Mouse (Mus musculus) yolk sac, embryonic 10.5 days (tissue): ENCODE measurements around the gene Dpep3.
A peak's percentile ranks its signal among the peaks of the same experiment; 100 is the strongest.
"Not testable (repeated sequence)": the region's sequence is repeated elsewhere in the genome, so short reads cannot be mapped to it uniquely, and the experiment has no call there.

ENCODE experiments used
- DNase-seq: peaks from one replicate; pipeline ENCODE4 v3.0.0-alpha.2; 2017; ENCODE audit warnings: low spot score

Gene Dpep3

GRCm38 (mm10) chr8:105979325-105979724 lies at the start of gene Dpep3:
Gene Dpep3, minus strand, starts transcription at chr8:105979429.
- no peak for DNase-seq

DNA sequence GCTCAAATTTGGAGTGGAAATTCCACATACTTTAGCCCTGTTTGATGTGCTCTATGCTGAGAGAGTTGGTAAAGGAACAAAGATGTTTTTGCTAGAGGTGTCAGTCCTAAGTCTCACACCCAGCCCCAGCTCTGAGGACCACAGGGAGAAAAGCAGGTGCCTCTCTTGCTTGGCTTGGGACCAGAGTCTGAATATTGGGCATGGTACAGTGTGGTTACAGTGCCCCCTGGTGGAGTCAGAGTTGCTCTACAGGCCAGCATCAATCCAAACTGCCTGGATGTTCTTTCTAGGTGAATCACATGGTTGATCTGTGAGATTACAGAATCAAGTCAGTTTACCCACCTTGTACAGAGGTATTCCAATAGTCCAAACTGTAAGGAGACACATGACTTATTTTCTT lies 43.3 kb upstream of the Dpep3 start:
- DNase-seq = peak; percentile 51

GRCm38 (mm10) chr8:106018039-106018438 lies 38.8 kb upstream of the Dpep3 start:
- no peak for DNase-seq

GRCm38 (mm10) chr8:106017130-106017529 lies 37.9 kb upstream of the Dpep3 start:
- DNase-seq = no peak

GRCm38 (mm10) chr8:106016284-106016683 lies 37.1 kb upstream of the Dpep3 start:
- DNase-seq = no peak

GRCm38 (mm10) chr8:106012203-106012602 lies 33.0 kb upstream of the Dpep3 start:
- not testable (repeated sequence) for DNase-seq

DNA sequence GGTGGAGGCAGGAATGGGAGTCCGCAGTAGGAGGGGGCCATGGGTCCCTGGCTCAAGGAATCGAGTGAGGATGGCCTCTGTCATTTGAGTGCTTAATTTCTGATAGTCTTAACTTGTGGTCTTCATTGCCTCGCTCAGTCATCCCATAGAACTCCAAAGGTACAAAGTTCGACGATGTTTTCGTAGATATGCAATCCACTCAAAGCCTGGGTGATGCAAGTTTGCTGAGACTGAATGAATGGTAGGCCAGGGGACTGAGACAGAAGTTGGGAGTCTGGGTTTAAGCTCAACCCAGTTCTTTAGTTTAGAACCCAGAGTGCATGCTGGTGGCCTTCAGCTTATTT lies 32.4 kb upstream of the Dpep3 start, which contains the start of gene Ddx28:
Gene Ddx28 (minus strand): TSS at position 240 of the 344 bp plus-strand sequence.
- no peak for DNase-seq

DNA sequence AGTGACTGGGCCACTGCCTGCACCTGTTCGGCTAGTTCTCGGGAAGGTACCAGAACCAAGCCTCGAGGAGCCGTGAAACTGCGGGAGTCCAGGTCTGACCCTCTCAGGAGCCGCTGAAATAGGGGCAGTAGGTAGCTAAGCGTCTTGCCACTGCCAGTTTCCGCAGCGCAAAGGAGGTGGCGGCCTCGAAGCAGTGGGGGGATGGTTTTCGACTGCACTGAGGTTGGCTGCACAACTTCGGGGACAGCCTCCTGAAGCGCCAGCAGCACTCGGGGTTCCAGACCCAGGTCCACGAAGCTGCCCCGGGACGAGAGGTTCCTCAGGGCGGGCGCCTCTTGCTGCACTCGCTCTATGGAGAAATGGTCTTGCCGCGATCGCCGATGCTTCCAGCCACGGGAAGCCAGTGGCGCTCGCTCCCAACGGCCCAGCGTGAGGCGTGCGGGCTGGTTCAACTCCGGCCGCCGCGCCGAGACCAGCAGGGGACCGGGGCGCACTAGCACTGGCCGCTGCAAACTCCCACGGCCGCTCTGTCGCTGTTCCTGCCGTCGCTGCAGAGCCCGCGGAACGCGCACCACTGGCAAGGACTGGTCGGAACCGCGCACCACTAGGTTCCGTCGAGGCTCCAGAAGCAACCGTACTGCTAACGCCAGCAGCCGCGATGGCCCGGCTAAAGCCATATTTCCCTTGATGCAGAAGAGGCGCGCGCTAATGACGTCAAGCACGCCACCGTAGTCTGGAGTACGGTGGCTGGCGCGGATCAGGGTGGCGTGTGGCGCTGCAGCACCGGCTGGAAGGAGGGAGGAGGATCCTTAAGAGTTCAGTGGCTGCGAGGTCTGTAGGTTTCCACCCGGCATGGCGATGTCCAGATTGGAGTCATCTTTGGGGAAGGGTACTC lies 31.8 kb upstream of the Dpep3 start:
- peak; percentile 93 for DNase-seq

GRCm38 (mm10) chr8:106007891-106008290 lies 28.7 kb upstream of the Dpep3 start:
- not testable (repeated sequence) for DNase-seq

DNA sequence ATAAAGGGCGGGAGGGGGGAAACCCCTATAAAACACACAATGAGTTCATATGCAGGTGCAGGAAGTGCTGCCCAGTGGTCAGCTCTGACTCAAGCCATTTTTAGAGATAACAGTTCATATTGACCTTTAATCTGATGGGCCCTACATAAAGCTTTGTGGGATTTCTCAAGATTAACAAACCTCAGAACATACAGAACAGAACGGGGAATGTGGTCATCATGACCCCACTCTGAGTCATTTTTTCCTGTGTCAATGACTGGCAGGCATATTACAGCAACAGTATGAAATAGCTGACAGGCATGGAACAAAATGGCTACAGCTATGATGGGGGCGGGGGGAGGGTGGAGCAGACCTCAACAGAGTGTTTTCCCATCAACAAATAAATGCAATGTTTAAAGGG lies 27.9 kb upstream of the Dpep3 start:
- no peak for DNase-seq

DNA sequence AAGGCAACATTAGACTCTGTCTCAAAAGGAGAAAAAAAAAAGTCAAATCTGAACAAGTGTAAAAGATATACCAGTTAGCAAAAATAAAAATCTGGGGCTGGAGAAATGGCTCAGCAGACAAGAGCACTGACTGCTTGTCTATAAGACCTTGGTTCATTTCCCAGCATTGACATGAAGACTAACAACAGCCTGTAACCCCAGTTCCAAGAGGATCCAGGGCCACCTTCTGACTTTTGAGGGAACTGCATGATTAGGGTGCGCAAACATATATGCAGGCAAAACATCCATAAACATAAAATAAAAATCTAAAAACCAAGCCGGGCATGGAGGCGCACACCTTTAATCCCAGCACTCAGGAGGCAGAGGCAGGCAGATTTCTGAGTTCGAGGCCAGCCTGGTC lies 27.2 kb upstream of the Dpep3 start:
- DNase-seq = no peak

DNA sequence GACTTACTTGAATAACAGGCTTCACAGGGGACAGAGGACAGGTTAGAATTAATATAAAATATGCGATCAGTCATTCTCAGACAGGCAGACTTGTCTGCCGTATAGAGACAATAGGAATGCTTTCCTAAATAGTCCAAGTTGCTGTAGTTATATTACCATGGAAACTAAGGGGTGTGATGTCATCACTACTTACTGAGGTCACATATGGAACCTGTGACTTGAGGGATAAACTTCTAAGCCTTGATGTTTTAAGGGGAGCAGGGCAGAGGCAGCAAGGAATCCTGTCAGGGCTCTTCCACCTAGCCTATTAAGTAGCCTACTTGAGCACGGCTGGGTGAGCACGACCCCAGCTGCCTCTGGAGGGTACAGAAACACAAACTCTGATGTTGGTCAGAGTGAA lies 26.6 kb upstream of the Dpep3 start, which contains the start of gene Dpep2nb:
Gene Dpep2nb (minus strand): TSS at position 101 of the 400 bp plus-strand sequence.
- no peak for DNase-seq

GRCm38 (mm10) chr8:106004538-106005207 lies 25.4 kb upstream of the Dpep3 start:
- DNase-seq = no peak

DNA sequence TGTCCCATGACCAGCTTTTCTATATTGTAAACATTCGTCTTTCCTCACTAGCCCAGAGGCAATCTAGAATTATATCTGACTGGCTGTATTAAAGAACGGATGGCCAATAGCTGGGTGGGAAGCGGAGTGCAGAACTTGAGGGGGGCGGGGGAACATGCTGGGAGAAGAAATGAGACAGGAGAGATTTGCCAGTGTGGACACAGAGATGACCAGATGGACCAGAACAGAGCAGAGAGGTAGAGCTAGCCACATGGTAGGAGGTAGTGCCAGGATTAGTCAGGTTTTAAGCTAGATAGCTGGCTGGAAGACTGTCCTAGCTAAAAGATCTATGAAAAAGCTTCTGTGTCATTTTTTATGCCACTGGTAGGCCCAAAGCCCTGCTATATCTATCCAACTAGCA lies 22.7 kb upstream of the Dpep3 start:
- no peak for DNase-seq

DNA sequence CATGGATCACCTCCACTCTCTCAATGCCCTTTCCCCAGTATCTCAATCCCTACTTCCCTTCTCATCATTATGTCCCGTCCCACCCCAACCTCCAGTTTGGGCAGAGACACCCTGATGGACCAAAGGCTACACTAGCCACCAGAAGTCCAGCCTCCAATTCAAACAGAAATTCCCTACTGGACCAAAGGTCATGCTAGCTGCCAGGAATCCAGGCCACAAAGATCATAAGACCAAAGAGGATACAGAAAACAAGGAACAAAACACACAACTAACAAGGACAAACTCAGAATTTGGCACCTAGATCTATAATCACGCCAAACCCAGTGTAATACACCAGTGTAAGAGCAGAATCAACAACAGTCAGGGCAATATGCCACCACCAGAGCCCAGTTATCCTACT lies 19.7 kb upstream of the Dpep3 start:
- peak; percentile 62 for DNase-seq

DNA sequence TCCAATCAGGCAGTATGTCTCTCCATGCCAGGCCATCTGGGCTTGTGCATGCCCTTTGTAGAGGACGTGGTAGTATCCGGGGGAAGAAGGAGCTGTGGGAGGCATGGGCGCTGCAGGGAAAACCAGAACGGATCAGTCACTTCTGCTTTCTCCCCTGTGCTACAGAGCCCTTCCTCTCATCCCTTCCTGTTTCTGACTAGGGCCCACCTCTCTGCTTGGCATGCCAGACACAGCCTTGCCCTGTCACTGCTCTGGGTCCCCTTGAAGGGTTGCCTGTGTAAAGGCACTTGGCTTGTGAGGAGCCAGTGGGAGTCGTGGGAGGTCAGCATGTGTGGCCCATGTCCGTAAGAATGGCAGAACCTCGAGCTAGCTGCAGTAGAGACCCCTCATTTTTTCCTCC lies 17.1 kb upstream of the Dpep3 start:
- DNase-seq = no peak

- DNase-seq = no peak
Observed at GRCm38 (mm10) chr8:105993226-105993625, 14.0 kb upstream of the Dpep3 start.

GRCm38 (mm10) chr8:105992499-105992898 lies 13.3 kb upstream of the Dpep3 start:
- DNase-seq = no peak

DNA sequence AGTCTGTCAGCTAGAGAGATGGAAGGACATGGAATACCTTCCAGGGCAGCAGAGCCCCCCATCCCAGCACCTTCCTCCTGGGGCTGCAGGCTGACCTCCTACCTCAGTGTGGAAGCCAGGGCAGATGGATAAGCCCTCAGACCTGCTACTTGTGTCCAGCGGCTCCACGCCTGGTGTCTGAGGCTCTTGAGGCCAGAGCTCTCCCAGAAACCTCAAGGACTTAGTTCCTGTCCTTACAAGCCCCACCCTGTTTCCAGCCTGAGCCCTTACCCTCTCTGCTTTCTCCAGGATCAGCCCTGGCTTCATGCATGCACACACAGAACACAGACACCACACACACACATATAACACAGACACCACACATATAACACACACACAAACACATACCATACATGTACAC lies 12.3 kb upstream of the Dpep3 start:
- no peak for DNase-seq

DNA sequence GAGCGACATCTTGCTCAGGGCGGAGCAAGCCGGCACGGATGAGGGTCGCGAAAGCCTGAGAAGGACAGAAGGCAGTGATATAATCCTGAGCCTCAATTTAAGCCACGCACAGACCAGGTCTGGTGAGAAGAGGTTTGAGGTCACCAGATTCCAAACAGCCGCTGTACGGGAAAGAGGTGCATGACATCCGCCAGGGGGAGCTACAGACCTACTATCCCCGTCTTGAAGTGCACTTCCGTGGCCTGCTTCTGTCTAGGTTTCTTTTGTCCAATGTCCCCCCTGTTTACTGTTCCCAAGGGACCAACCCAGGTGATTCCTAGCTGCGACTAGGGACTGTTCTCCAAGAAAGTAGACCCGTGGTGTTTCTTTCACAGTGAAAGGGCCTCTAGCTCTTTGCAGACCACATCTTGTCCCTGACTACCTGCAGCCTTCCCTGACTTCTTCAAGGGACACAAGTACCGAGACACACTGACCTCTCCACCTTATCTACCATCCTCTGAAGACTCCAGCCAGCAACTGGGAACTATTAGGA lies 11.7 kb upstream of the Dpep3 start, which contains the start of gene Dus2:
Gene Dus2 (plus strand): TSS at position 482 of the 532 bp plus-strand sequence.
- peak; percentile 81 for DNase-seq

DNA sequence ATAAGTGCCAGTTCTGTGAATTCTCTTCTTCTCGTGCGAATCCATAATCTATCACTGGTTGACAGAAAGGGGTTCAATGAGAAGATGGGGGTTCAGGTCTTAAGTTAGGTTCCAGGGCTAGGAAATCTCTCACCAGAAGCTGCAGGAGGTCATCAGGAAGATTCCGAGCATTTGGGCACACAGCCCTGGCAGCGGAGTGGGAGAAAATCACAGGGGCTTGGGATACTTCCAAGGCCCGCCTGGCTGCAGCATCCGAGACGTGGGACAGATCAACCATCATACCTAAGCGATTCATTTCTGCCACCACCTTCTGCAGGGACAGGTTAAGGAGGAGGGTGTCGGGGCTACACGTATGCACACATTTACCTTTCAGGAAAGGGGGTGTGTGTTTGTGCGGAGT lies 9.3 kb upstream of the Dpep3 start:
- no peak for DNase-seq

GRCm38 (mm10) chr8:105983406-105983805 lies 4.2 kb upstream of the Dpep3 start:
- not testable (repeated sequence) for DNase-seq

- no peak for DNase-seq
Observed at GRCm38 (mm10) chr8:105981146-105981545, 1.9 kb upstream of the Dpep3 start.
